Mouse (Mus musculus) C2C12 (cell line): ENCODE measurements around the gene Plekhd1.

Experiments
- CTCF ChIP-seq: IDR thresholded peaks from one replicate; pipeline ENCODE4 v1.5.1; 2011; ENCODE audit not compliant: control insufficient read depth, insufficient read depth, insufficient read length
- FOSL1 ChIP-seq: IDR thresholded peaks from one replicate; pipeline ENCODE4 v1.8.0; 2011; ENCODE audit warnings: mild to moderate bottlenecking, low read length; ENCODE audit not compliant: poor library complexity, insufficient read depth, severe bottlenecking
- MYOD1 ChIP-seq: IDR thresholded peaks from one replicate; pipeline ENCODE4 v1.6.1; 2011; ENCODE audit warnings: low read depth; ENCODE audit not compliant: control insufficient read depth, insufficient read length
- USF1 ChIP-seq: IDR thresholded peaks from one replicate; pipeline ENCODE4 v1.6.1; 2011; ENCODE audit warnings: low read depth, mild to moderate bottlenecking, control low read depth, moderate library complexity

DNA sequence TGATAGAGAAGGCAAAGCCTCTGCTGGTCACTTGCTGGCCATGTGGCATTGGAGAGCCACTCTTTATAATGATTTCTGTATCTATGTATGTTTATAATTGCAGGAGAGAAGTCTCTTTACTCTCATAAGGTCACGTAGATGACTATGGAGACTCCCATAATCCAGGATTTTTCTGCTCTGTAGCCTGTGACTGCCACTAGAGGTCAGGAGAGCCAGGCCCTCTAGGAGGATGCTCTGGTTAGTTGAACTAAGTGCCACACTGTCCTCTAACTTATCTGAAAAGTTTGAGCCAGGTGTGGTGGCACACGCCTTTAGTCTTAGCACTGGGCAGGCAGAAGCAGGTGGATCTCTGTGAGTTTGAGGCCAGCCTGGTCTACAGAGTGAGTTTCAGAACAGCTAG, 36.4 kb downstream of the Plekhd1 start:
- TF ChIP-seq CTCF, result no peak
- no peak for TF ChIP-seq USF1
- no peak for TF ChIP-seq FOSL1
- no peak for TF ChIP-seq MYOD1
